Mouse (Mus musculus) cerebellum, adult 2 months (tissue): ENCODE data around the gene Kcnk4. TPM values are rescaled to one million over a fixed set of nuclear protein-coding genes. Genes with fewer than 3 reads are reported as not detected.

ENCODE experiments used
- DNase-seq, 2 experiments: peaks; one replicate each; pipeline ENCODE4 v3.0.0; 2021
- H3K27ac ChIP-seq: fragments of 200-500 bp; 2 replicates; pipeline ENCODE4 v1.5.1; 2012; ENCODE audit warnings: low read length, control low read depth, inconsistent platforms; ENCODE audit not compliant: insufficient read depth
- H3K27me3 ChIP-seq: fragments of 200-500 bp; 2 replicates; pipeline ENCODE4 v1.6.1; 2012; ENCODE audit warnings: inconsistent platforms, mild to moderate bottlenecking, low read length, moderate library complexity; ENCODE audit not compliant: control insufficient read depth, insufficient read depth
- H3K4me1 ChIP-seq: fragments of 200-500 bp; 2 replicates; pipeline ENCODE4 v1.6.1; 2011; ENCODE audit warnings: low read length; ENCODE audit not compliant: control insufficient read depth, insufficient read depth
- H3K4me3 ChIP-seq: fragments of 200-500 bp; replicated peaks from 2 replicates; pipeline ENCODE3; 2011; ENCODE audit warnings: mild to moderate bottlenecking, low read depth, low read length, control low read depth; ENCODE audit not compliant: insufficient read depth
- CTCF ChIP-seq: fragments of 200-500 bp; IDR thresholded peaks from 2 replicates; pipeline ENCODE4 v1.5.1; 2011; ENCODE audit warnings: low read depth, mild to moderate bottlenecking, control low read depth, low read length, moderate library complexity, borderline replicate concordance; ENCODE audit not compliant: insufficient read depth
- POLR2A ChIP-seq: fragments of 200-500 bp; IDR thresholded peaks from 2 replicates; pipeline ENCODE4 v1.6.1; 2011; ENCODE audit warnings: low read length, control low read depth, borderline replicate concordance; ENCODE audit not compliant: insufficient read depth
- WGBS: fragments of 180-500 bp; shearing (Covaris S2); methylation state at CpG from one replicate; pipeline ENCODE4 v1.1.7; 2018; 5-methylcytosine and 5-hydroxymethylcytosine counted together
- polyA plus RNA-seq: library from polyadenylated mRNA; depleted of rRNA; stranded (reverse); fragments of >200 nt; gene quantifications from 2 replicates; pipeline ENCODE4 v1.2.3, GENCODE M21; 2012; rRNA removed

The Kcnk4 gene
- polyA plus RNA-seq, 1 experiment, result 5.9 TPM

- DNase-seq, result no peak
- WGBS, result 49% methylated on average over 4 of the region's 4 CpGs
- no peak for TF ChIP-seq CTCF
- no peak for TF ChIP-seq POLR2A
Measured at GRCm38 (mm10) chr19:6892512-6892911, 41.8 kb downstream of the Kcnk4 start.

GRCm38 (mm10) chr19:6877965-6878364, 56.4 kb downstream of the Kcnk4 start:
- 81% methylated on average over 4 of the region's 4 CpGs for WGBS
- no peak for DNase-seq

More at GRCm38 (mm10) chr19:6892512-6892911, 41.8 kb downstream of the Kcnk4 start:
- Histone ChIP-seq H3K4me3 (no peak overlapping the region), H3K27me3 (no peaks in the 10 kb centered on the region), H3K27ac (no peak overlapping the region), H3K4me1 (no peaks in the 10 kb centered on the region)

GRCm38 (mm10) chr19:6876799-6877198, 57.5 kb downstream of the Kcnk4 start:
- DNase-seq, result no peak
- no peak for TF ChIP-seq POLR2A
- TF ChIP-seq CTCF, result no peak
- H3K4me1 ChIP-seq, result no peaks in the 10 kb centered on the region

More at GRCm38 (mm10) chr19:6877965-6878364, 56.4 kb downstream of the Kcnk4 start:
- TF ChIP-seq POLR2A, result no peak
- no peak for TF ChIP-seq CTCF
- H3K27ac ChIP-seq, result no peak overlapping the region
- H3K4me1 ChIP-seq, result no peaks in the 10 kb centered on the region
- H3K4me3 ChIP-seq, result no peak overlapping the region
- H3K27me3 ChIP-seq, result no peaks in the 10 kb centered on the region

GRCm38 (mm10) chr19:6875834-6876233, 58.5 kb downstream of the Kcnk4 start:
- H3K4me1 ChIP-seq, result no peaks in the 10 kb centered on the region
- no peak for TF ChIP-seq CTCF
- TF ChIP-seq POLR2A, result no peak
- DNase-seq, result no peak
- WGBS, result 83% methylated on average over 6 of the region's 6 CpGs
- H3K27me3 ChIP-seq, result no peaks in the 10 kb centered on the region
- H3K4me3 ChIP-seq, result no peak overlapping the region
- no peak overlapping the region for H3K27ac ChIP-seq

More at GRCm38 (mm10) chr19:6876799-6877198, 57.5 kb downstream of the Kcnk4 start:
- no peak overlapping the region for H3K27ac ChIP-seq
- no peaks in the 10 kb centered on the region for H3K27me3 ChIP-seq
- H3K4me3 ChIP-seq, result no peak overlapping the region

GRCm38 (mm10) chr19:6874257-6874656, 60.1 kb downstream of the Kcnk4 start:
- Histone ChIP-seq H3K4me3 (no peak overlapping the region), H3K27ac (no peak overlapping the region), H3K4me1 (no peaks in the 10 kb centered on the region), H3K27me3 (no peaks in the 10 kb centered on the region)
- DNase-seq, result no peak
- TF ChIP-seq CTCF (no peak), POLR2A (no peak)
- 100% methylated on average over 1 of the region's 1 CpGs for WGBS

Other genes with a start within 250 kb of the Kcnk4 start
- 26.3 and 28.7 TPM in 2 replicates for gene Rps6ka4, start 93.9 kb downstream of the Kcnk4 start, polyA plus RNA-seq
- gene Ccdc88b, start 76.3 kb downstream of the Kcnk4 start, polyA plus RNA-seq, result 1.7 and 2.1 TPM in 2 replicates
- 122 and 124 TPM in 2 replicates for gene Trmt112, start 24.8 kb downstream of the Kcnk4 start, polyA plus RNA-seq
- 500 and 537 TPM in 2 replicates for gene Prdx5, start 24.4 kb downstream of the Kcnk4 start, polyA plus RNA-seq
- gene Esrra, start 12.7 kb downstream of the Kcnk4 start, polyA plus RNA-seq, result 95.3 and 103 TPM in 2 replicates
- gene Catsperz, start 9.1 kb downstream of the Kcnk4 start, polyA plus RNA-seq, result 2.8 and 3.2 TPM in 2 replicates
- gene Bad, start 7.3 kb upstream of the Kcnk4 start, polyA plus RNA-seq, result 71.6 and 73.8 TPM in 2 replicates
- 125 and 127 TPM in 2 replicates for gene Gpr137, start 8.0 kb upstream of the Kcnk4 start, polyA plus RNA-seq
- gene Ppp1r14b, start 40.5 kb upstream of the Kcnk4 start, polyA plus RNA-seq, result 50.1 and 51.7 TPM in 2 replicates
- gene Plcb3, start 42.0 kb upstream of the Kcnk4 start, polyA plus RNA-seq, result 53.2 and 57.6 TPM in 2 replicates
- 214 and 257 TPM in 2 replicates for gene Fkbp2, start 46.0 kb upstream of the Kcnk4 start, polyA plus RNA-seq
- 90.4 and 100.0 TPM in 2 replicates for gene Vegfb, start 53.1 kb upstream of the Kcnk4 start, polyA plus RNA-seq
- 63.6 and 66.4 TPM in 2 replicates for gene Dnajc4, start 58.1 kb upstream of the Kcnk4 start, polyA plus RNA-seq
- 40.4 and 43.5 TPM in 2 replicates for gene Nudt22, start 61.6 kb upstream of the Kcnk4 start, polyA plus RNA-seq
- 29.6 and 31.3 TPM in 2 replicates for gene Trpt1, start 61.6 kb upstream of the Kcnk4 start, polyA plus RNA-seq
- 2.2 and 2.3 TPM in 2 replicates for gene Fermt3, start 85.0 kb upstream of the Kcnk4 start, polyA plus RNA-seq
- 215 and 217 TPM in 2 replicates for gene Stip1, start 105.5 kb upstream of the Kcnk4 start, polyA plus RNA-seq
- gene Macrod1, start 122.3 kb upstream of the Kcnk4 start, polyA plus RNA-seq, result 30.8 and 33.8 TPM in 2 replicates
- gene Flrt1, start 171.2 kb upstream of the Kcnk4 start, polyA plus RNA-seq, result 5.4 and 6.2 TPM in 2 replicates